Mouse (Mus musculus): Measurements from ENCODE around the gene Auts2. TPM values are rescaled to one million over a fixed set of nuclear protein-coding genes. Genes with fewer than 3 reads are reported as not detected.

The Auts2 gene
- polyA plus RNA-seq, 1 experiment: 10.4 TPM

DNA sequence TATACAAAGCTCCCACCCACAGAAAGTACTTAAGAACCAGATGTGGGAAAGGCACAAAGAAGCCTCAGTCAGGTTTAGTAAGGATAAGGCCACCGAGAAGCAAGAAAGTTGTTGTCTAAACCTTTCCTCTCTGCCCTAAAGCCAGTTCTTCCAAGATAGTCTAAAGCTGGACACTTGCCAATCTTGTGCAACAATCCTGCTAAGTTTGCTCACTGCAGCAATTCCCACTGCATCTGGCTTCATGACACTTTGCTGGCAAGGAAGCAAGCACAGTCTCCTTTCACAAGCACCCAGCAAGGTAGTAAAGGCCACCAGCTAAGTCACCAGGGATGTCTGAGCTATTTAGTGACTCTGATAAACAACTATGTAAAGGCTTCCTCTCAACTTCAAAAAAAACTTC lies 106.2 kb downstream of the Auts2 start:
- 8% methylated on average over 1 of the region's 1 CpGs for WGBS
- Histone ChIP-seq H3K27me3 (ENCODE audit: control insufficient read depth, insufficient read depth, low read length) (no peaks in the 10 kb centered on the region), H3K4me1 (ENCODE audit: control insufficient read depth, insufficient read depth, insufficient read length, low read length) (peaks cover 5% of the 10 kb centered on the region; the same call in 1 of the 2 replicates), H3K4me3 (ENCODE audit: low read depth, low read length) (no peak overlapping the region), H3K36me3 (ENCODE audit: control insufficient read depth, insufficient read depth, low read length) (no peaks in the 10 kb centered on the region), H3K27ac (ENCODE audit: insufficient read depth, low read depth, low read length) (no peak overlapping the region)
- TF ChIP-seq CTCF (IDR thresholded peaks at IDR 0.05; ENCODE audit: extremely low read depth, insufficient read length, insufficient replicate concordance, low read depth, low read length) (no peak), POLR2A (IDR thresholded peaks at IDR 0.05; ENCODE audit: low read depth, low read length) (no peak)

DNA sequence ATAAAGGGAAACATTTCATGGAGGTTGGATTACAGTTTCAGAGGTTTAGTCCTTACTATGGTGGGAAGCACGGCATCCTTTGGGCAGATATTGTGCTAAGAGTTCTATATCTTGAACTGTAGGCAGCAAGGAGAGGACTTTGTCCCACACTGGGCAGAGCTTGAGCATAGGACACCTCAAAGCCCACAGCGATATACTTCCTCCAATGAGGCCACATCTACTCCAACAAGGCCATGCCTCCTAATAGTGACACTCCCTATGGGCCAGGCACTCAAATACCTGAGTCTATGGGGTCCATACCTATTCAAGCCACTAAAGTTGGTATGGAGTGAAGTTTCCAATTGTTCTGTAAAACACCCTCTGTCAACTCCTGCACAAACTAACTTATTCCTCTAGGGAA lies 106.7 kb downstream of the Auts2 start:
- Histone ChIP-seq H3K4me3 (ENCODE audit: low read depth, low read length) (no peak overlapping the region), H3K27ac (ENCODE audit: insufficient read depth, low read depth, low read length) (no peak overlapping the region), H3K27me3 (ENCODE audit: control insufficient read depth, insufficient read depth, low read length) (no peaks in the 10 kb centered on the region), H3K4me1 (ENCODE audit: control insufficient read depth, insufficient read depth, insufficient read length, low read length) (peaks cover 5% of the 10 kb centered on the region; the same call in 1 of the 2 replicates), H3K36me3 (ENCODE audit: control insufficient read depth, insufficient read depth, low read length) (no peaks in the 10 kb centered on the region)
- TF ChIP-seq POLR2A (IDR thresholded peaks at IDR 0.05; ENCODE audit: low read depth, low read length): no peak
- TF ChIP-seq CTCF (IDR thresholded peaks at IDR 0.05; ENCODE audit: extremely low read depth, insufficient read length, insufficient replicate concordance, low read depth, low read length): no peak
- WGBS: 47% methylated on average over 2 of the region's 2 CpGs

DNA sequence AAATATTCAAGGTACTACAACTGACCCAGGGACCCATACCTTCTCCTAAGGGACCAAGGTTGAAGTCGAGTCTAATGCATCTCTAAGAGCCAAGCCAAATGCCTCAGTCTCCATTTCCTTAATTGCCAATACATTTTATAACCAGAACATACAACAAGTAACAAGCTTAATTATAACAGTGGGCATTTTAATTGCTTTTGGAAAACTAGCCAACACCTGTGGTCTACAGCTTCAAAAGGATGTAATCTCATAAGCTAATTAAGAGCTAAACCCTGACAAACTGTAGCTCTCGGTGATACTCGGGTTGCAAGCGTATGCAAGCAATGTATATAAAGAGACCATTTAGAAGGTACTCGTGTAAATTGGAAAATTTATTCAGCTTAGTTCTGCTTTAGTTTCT lies 107.7 kb downstream of the Auts2 start:
- Histone ChIP-seq H3K4me3 (ENCODE audit: low read depth, low read length) (no peak overlapping the region), H3K4me1 (ENCODE audit: control insufficient read depth, insufficient read depth, insufficient read length, low read length) (peaks cover 5% of the 10 kb centered on the region; the same call in 1 of the 2 replicates), H3K27ac (ENCODE audit: insufficient read depth, low read depth, low read length) (no peak overlapping the region), H3K27me3 (ENCODE audit: control insufficient read depth, insufficient read depth, low read length) (no peaks in the 10 kb centered on the region), H3K36me3 (ENCODE audit: control insufficient read depth, insufficient read depth, low read length) (no peaks in the 10 kb centered on the region)
- WGBS: 90% methylated on average over 5 of the region's 5 CpGs
- TF ChIP-seq POLR2A (IDR thresholded peaks at IDR 0.05; ENCODE audit: low read depth, low read length) (no peak), CTCF (IDR thresholded peaks at IDR 0.05; ENCODE audit: extremely low read depth, insufficient read length, insufficient replicate concordance, low read depth, low read length) (no peak)

- no peak overlapping the region for H3K4me3 ChIP-seq (ENCODE audit: low read depth, low read length)
- H3K27me3 ChIP-seq (ENCODE audit: control insufficient read depth, insufficient read depth, low read length): no peaks in the 10 kb centered on the region
- H3K27ac ChIP-seq (ENCODE audit: insufficient read depth, low read depth, low read length): no peak overlapping the region
- no peak for TF ChIP-seq CTCF (IDR thresholded peaks at IDR 0.05; ENCODE audit: extremely low read depth, insufficient read length, insufficient replicate concordance, low read depth, low read length)
- no peak for TF ChIP-seq POLR2A (IDR thresholded peaks at IDR 0.05; ENCODE audit: low read depth, low read length)
- no peaks in the 10 kb centered on the region for H3K36me3 ChIP-seq (ENCODE audit: control insufficient read depth, insufficient read depth, low read length)
- H3K4me1 ChIP-seq (ENCODE audit: control insufficient read depth, insufficient read depth, insufficient read length, low read length): peaks cover 5% of the 10 kb centered on the region; the same call in 1 of the 2 replicates
- WGBS: 83% methylated on average over 6 of the region's 6 CpGs
These were observed 109.6 kb downstream of the Auts2 start for GRCm38 (mm10) chr5:132433377-132434115.

- no peaks in the 10 kb centered on the region for H3K36me3 ChIP-seq (ENCODE audit: control insufficient read depth, insufficient read depth, low read length)
- H3K27ac ChIP-seq (ENCODE audit: insufficient read depth, low read depth, low read length): no peak overlapping the region
- TF ChIP-seq POLR2A (IDR thresholded peaks at IDR 0.05; ENCODE audit: low read depth, low read length) (no peak), CTCF (IDR thresholded peaks at IDR 0.05; ENCODE audit: extremely low read depth, insufficient read length, insufficient replicate concordance, low read depth, low read length) (no peak)
- WGBS: 86% methylated on average over 3 of the region's 3 CpGs
- no peaks in the 10 kb centered on the region for H3K4me1 ChIP-seq (ENCODE audit: control insufficient read depth, insufficient read depth, insufficient read length, low read length)
- no peaks in the 10 kb centered on the region for H3K27me3 ChIP-seq (ENCODE audit: control insufficient read depth, insufficient read depth, low read length)
- no peak overlapping the region for H3K4me3 ChIP-seq (ENCODE audit: low read depth, low read length)
These were observed 113.8 kb downstream of the Auts2 start for GRCm38 (mm10) chr5:132429363-132429762.

DNA sequence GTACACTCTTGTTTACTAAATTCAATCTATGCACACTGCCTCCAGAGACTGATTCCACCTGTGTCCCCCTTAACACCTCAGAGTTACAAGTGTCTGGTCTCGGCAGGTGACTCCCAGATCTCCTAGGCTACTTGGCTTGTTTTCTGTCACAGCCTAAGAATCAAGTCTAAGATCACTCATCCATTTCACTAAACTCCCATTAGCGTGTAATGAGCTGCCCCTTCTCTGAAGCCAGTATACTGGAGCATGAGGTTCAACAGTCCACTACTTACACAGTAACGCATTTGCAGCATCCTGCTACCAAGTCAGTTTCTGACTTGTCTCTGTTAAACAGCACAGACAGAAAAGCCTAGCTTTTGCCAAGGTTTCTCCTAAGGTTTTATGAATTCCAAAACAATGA lies 116.8 kb downstream of the Auts2 start:
- no peaks in the 10 kb centered on the region for H3K36me3 ChIP-seq (ENCODE audit: control insufficient read depth, insufficient read depth, low read length)
- 87% methylated on average over 3 of the region's 3 CpGs for WGBS
- H3K4me1 ChIP-seq (ENCODE audit: control insufficient read depth, insufficient read depth, insufficient read length, low read length): no peaks in the 10 kb centered on the region
- no peak overlapping the region for H3K4me3 ChIP-seq (ENCODE audit: low read depth, low read length)
- no peak overlapping the region for H3K27ac ChIP-seq (ENCODE audit: insufficient read depth, low read depth, low read length)
- TF ChIP-seq POLR2A (IDR thresholded peaks at IDR 0.05; ENCODE audit: low read depth, low read length): no peak
- no peak for TF ChIP-seq CTCF (IDR thresholded peaks at IDR 0.05; ENCODE audit: extremely low read depth, insufficient read length, insufficient replicate concordance, low read depth, low read length)
- H3K27me3 ChIP-seq (ENCODE audit: control insufficient read depth, insufficient read depth, low read length): no peaks in the 10 kb centered on the region

DNA sequence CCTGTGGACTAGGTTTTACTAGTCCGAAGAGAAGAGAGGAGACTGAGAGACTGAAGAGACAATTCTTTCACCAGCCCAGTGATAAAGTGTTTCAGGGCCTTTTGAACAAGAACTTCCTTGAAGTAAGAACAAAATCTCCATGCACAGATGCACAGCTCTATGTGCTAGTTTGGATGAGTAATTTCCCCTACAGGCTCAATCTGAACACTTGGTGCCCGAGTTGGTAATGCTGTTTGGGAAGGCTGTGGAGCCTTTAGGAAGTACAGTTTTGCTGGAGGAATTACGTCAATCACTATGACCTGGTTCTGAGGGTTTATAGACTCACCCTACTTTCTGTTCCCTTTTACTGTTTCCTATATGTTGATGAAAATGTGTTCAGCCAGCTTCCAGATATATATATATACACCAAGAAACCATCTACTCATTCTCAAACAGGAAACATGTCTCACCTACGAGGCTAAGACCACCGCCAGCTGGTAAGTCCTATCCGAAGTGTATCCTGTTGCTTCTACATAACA lies 117.3 kb downstream of the Auts2 start:
- no peak overlapping the region for H3K4me3 ChIP-seq (ENCODE audit: low read depth, low read length)
- H3K27me3 ChIP-seq (ENCODE audit: control insufficient read depth, insufficient read depth, low read length): no peaks in the 10 kb centered on the region
- no peak overlapping the region for H3K27ac ChIP-seq (ENCODE audit: insufficient read depth, low read depth, low read length)
- 78% methylated on average over 6 of the region's 6 CpGs for WGBS
- H3K4me1 ChIP-seq (ENCODE audit: control insufficient read depth, insufficient read depth, insufficient read length, low read length): no peaks in the 10 kb centered on the region
- TF ChIP-seq POLR2A (IDR thresholded peaks at IDR 0.05; ENCODE audit: low read depth, low read length) (no peak), CTCF (IDR thresholded peaks at IDR 0.05; ENCODE audit: extremely low read depth, insufficient read length, insufficient replicate concordance, low read depth, low read length) (no peak)
- no peaks in the 10 kb centered on the region for H3K36me3 ChIP-seq (ENCODE audit: control insufficient read depth, insufficient read depth, low read length)

All from small intestine, adult 2 months (tissue).